ENCODE assay signal across 23 mouse cellular contexts in genomic region chr5:35069841-35070240, GRCm38 (mm10). TPM values are rescaled to one million over a fixed set of nuclear protein-coding genes. Genes with fewer than 3 reads are reported as not detected.
DNase-seq lines count a peak whose midpoint lies in the region; TF ChIP-seq lines count a peak whose summit lies in the region.
"Had no signal": no experiment of that assay in that cellular context is flagged by ENCODE, and none has a peak within 500 bp of the region (broad histone marks: within the 10 kb centered on the region; RNA-seq: fewer than 3 reads in every experiment).

No protein-coding gene starts in this region.

- H3K36me3 ChIP-seq in heart, adult 2 months (ENCODE audit: control insufficient read depth, insufficient read depth, low read length) = no peaks in the 10 kb centered on the region
- H3K36me3 ChIP-seq: embryonic facial prominence, embryonic 13.5 days; embryonic facial prominence, embryonic 15.5 days; forebrain, embryonic 10.5 days; forebrain, embryonic 12.5 days had no signal

- no peak overlapping the region for H3K4me3 ChIP-seq in heart, adult 2 months
- H3K4me3 ChIP-seq: embryonic facial prominence, embryonic 13.5 days; embryonic facial prominence, embryonic 15.5 days; erythroblast, embryonic 14.5 days; forebrain, embryonic 10.5 days; forebrain, embryonic 12.5 days had no signal

- peaks cover 13% of the 10 kb centered on the region; the same call in 1 of the 2 replicates for H3K4me1 ChIP-seq in heart, adult 2 months (ENCODE audit: control insufficient read depth, insufficient read depth, low read length)
- H3K4me1 ChIP-seq: embryonic facial prominence, embryonic 13.5 days; embryonic facial prominence, embryonic 15.5 days had no signal

- no peak for TF ChIP-seq EP300 in heart, adult 2 months (IDR thresholded peaks at IDR 0.05; ENCODE audit: insufficient read depth, low read depth, low read length)

- no peak overlapping the region for H3K9ac ChIP-seq in heart, adult 2 months (ENCODE audit: low read depth, low read length)
- H3K9ac ChIP-seq: embryonic facial prominence, embryonic 13.5 days; embryonic facial prominence, embryonic 15.5 days; forebrain, embryonic 12.5 days had no signal

- TF ChIP-seq CTCF in heart, adult 2 months (IDR thresholded peaks at IDR 0.05) = no peak

- intact Hi-C loops in heart, adult 2 months (cut with DNase I) = no loop called here

- no peaks in the 10 kb centered on the region for H3K27me3 ChIP-seq in heart, adult 2 months (ENCODE audit: control insufficient read depth, insufficient read depth, low read length)
- H3K27me3 ChIP-seq: embryonic facial prominence, embryonic 13.5 days; embryonic facial prominence, embryonic 15.5 days; forebrain, embryonic 12.5 days had no signal

- no peaks in the 10 kb centered on the region for H3K79me2 ChIP-seq in heart, adult 2 months (replicated peaks; ENCODE audit: control insufficient read depth, insufficient read depth, low read length)

- WGBS in heart, adult 2 months = 91% methylated on average over 2 of the region's 2 CpGs

- DNase-seq in adrenal gland, adult 2 months = peak; percentile 57
- no peak for DNase-seq in adrenal gland, postnatal 4 days (ENCODE audit: low spot score in 2 of 2)
- DNase-seq in adrenal gland, postnatal 36 days = peak; percentile 54 to 62
- DNase-seq in adrenal gland, postnatal 10 days = no peak
- no peak for DNase-seq in heart, adult 2 months
- DNase-seq in heart, adult 18-20 months = no peak
- peak; percentile 34 for DNase-seq in ovary, adult 18-20 months (ENCODE audit: low spot score)
- no peak for DNase-seq in ovary, postnatal 14 days (ENCODE audit: low spot score)
- DNase-seq: cerebellum, adult 11 months; cerebellum, adult 18-20 months; cerebellum, adult 8-10 months; cerebellum, adult 9-11 months; cerebellum, postnatal 14 days; cerebellum, postnatal 36 days; embryo, embryonic 11 days had no signal

- H3K27ac ChIP-seq in heart, adult 2 months = peak overlapping the region; percentile 17
- H3K27ac ChIP-seq: embryonic facial prominence, embryonic 13.5 days; embryonic facial prominence, embryonic 15.5 days; forebrain, embryonic 10.5 days; forebrain, embryonic 12.5 days had no signal

- no peak for TF ChIP-seq POLR2A in heart, adult 2 months (IDR thresholded peaks at IDR 0.05; ENCODE audit: insufficient read depth, low read depth, low read length)

RNA-seq across cellular contexts. Expression of gene Dok7, which starts 13.3 kb away (rescaled TPM):
- 10 to 100 TPM in 1 of 2 experiments, 1 to 10 TPM in 1; 4.8 to 17.0 TPM for total RNA-seq in adrenal gland, adult 2 months (2021)
- 12.4 and 12.7 TPM in 2 replicates for polyA plus RNA-seq in adrenal gland, adult 2 months (2012; rRNA removed)
- 10 to 100 TPM; 13.0 to 13.1 TPM for total RNA-seq in adrenal gland, postnatal 4 days (2021)
- total RNA-seq in adrenal gland, postnatal 36 days (2021) = 10 to 100 TPM; 10.6 to 20.9 TPM
- total RNA-seq in adrenal gland, postnatal 10 days (2021) = 10 to 100 TPM in 1 of 2 experiments, 1 to 10 TPM in 1; 9.3 to 12.1 TPM
- 10 to 100 TPM; 34.9 to 35.6 TPM for total RNA-seq in heart, adult 2 months (2021)
- polyA plus RNA-seq in heart, adult 2 months (2012; rRNA removed) = 23.8 and 25.4 TPM in 2 replicates
- total RNA-seq in heart, adult 18-20 months (2021) = 10 to 100 TPM; 33.2 to 35.2 TPM
- total RNA-seq: common myeloid progenitor, adult 5-6 weeks had no signal
- polyA plus RNA-seq: erythroblast, embryonic 14.5 days had no signal

RNA-seq across cellular contexts. Expression of gene Hgfac, which starts 28.5 kb away (rescaled TPM):
- 1 to 10 TPM in 1 of 2 experiments, under 1 TPM in 1; 0.90 to 2.8 TPM for total RNA-seq in adrenal gland, adult 2 months (2021)
- 1.1 and 1.5 TPM in 2 replicates for polyA plus RNA-seq in adrenal gland, adult 2 months (2012; rRNA removed)
- 10 to 100 TPM in 1 of 2 experiments, 1 to 10 TPM in 1; 5.6 to 39.9 TPM for total RNA-seq in adrenal gland, postnatal 4 days (2021)
- 1 to 10 TPM in 1 of 2 experiments, under 1 TPM in 1; 0.96 to 1.2 TPM for total RNA-seq in adrenal gland, postnatal 36 days (2021)
- total RNA-seq in adrenal gland, postnatal 10 days (2021) = 10 to 100 TPM; 41.3 to 90.3 TPM
- total RNA-seq in heart, adult 2 months (2021) = under 1 TPM; 0.47 to 0.96 TPM
- polyA plus RNA-seq in heart, adult 2 months (2012; rRNA removed) = 0.94 and 1.3 TPM in 2 replicates
- total RNA-seq in heart, adult 18-20 months (2021) = under 1 TPM; 0.20 to 0.64 TPM
- polyA plus RNA-seq: embryonic facial prominence, embryonic 11.5 days; forebrain, embryonic 14.5 days had no signal

RNA-seq across cellular contexts. Expression of gene Lrpap1, which starts 35.7 kb away (rescaled TPM):
- 100 to 1,000 TPM; 112 to 116 TPM for total RNA-seq in adrenal gland, adult 2 months (2021)
- 31.4 and 36.7 TPM in 2 replicates for polyA plus RNA-seq in adrenal gland, adult 2 months (2012; rRNA removed)
- total RNA-seq in adrenal gland, postnatal 4 days (2021) = 100 to 1,000 TPM; 109 to 129 TPM
- 100 to 1,000 TPM; 110 to 120 TPM for total RNA-seq in adrenal gland, postnatal 36 days (2021)
- total RNA-seq in adrenal gland, postnatal 10 days (2021) = 10 to 100 TPM; 71.6 to 86.0 TPM
- 10 to 100 TPM; 49.0 to 59.0 TPM for total RNA-seq in heart, adult 2 months (2021)
- polyA plus RNA-seq in heart, adult 2 months (2012; rRNA removed) = 33.1 and 39.4 TPM in 2 replicates
- total RNA-seq in heart, adult 18-20 months (2021) = 10 to 100 TPM; 49.9 to 50.2 TPM

Comparison
In these comparisons a context has a peak if more than half of its experiments do, and no peak if none do; other contexts are left out.
1. DNase-seq: peak in adrenal gland, adult 2 months (single experiment), adrenal gland, postnatal 36 days (2 of 2) and ovary, adult 18-20 months (single experiment); none in adrenal gland, postnatal 4 days (0 of 2), adrenal gland, postnatal 10 days (single experiment), heart, adult 2 months (0 of 2), heart, adult 18-20 months (0 of 2) and ovary, postnatal 14 days (single experiment).